Mouse (Mus musculus): ENCODE measurements around the gene Armcx4. TPM values are rescaled to one million over a fixed set of nuclear protein-coding genes. Genes with fewer than 3 reads are reported as not detected.
"Not testable (repeated sequence)": the region's sequence is repeated elsewhere in the genome, so short reads cannot be mapped to it uniquely, and the experiment has no call there.

The Armcx4 gene
- polyA plus RNA-seq, 1 experiment from 2014 or later: 7.8 TPM

- Histone ChIP-seq H3K4me3 (no peak overlapping the region), H3K4me1 (peaks cover 18% of the 10 kb centered on the region), H3K27me3 (no peaks in the 10 kb centered on the region), H3K36me3 (peaks cover 14% of the 10 kb centered on the region), H3K27ac (replicated peaks) (no peak overlapping the region), H3K4me2 (replicated peaks) (no peak overlapping the region), H3K9me3 (no peaks in the 10 kb centered on the region), H3K9ac (replicated peaks) (no peak overlapping the region)
- no peak for ATAC-seq (replicated peaks)
- WGBS: 89% methylated on average over 10 of the region's 10 CpGs
Measured at GRCm38 (mm10) chrX:134690871-134691539, 4.7 kb downstream of the Armcx4 start.

GRCm38 (mm10) chrX:134691540-134691935 lies 5.2 kb downstream of the Armcx4 start:
- Histone ChIP-seq H3K9me3 (no peaks in the 10 kb centered on the region), H3K4me1 (peaks cover 18% of the 10 kb centered on the region), H3K4me2 (replicated peaks) (no peak overlapping the region), H3K27me3 (no peaks in the 10 kb centered on the region), H3K27ac (replicated peaks) (no peak overlapping the region), H3K9ac (replicated peaks) (no peak overlapping the region), H3K36me3 (peaks cover 14% of the 10 kb centered on the region), H3K4me3 (no peak overlapping the region)
- no peak for ATAC-seq (replicated peaks)
- 95% methylated on average over 2 of the region's 2 CpGs for WGBS

- peaks cover 8% of the 10 kb centered on the region for H3K36me3 ChIP-seq
- no peaks in the 10 kb centered on the region for H3K27me3 ChIP-seq
- 48% methylated on average over 3 of the region's 3 CpGs for WGBS
- no peak overlapping the region for H3K4me3 ChIP-seq
- H3K9me3 ChIP-seq: no peaks in the 10 kb centered on the region
- no peak overlapping the region for H3K4me2 ChIP-seq (replicated peaks)
- no peak overlapping the region for H3K27ac ChIP-seq (replicated peaks)
- H3K4me1 ChIP-seq: peaks cover 7% of the 10 kb centered on the region; the same call in 1 of the 2 replicates
- no peak overlapping the region for H3K9ac ChIP-seq (replicated peaks)
- no peak for ATAC-seq (replicated peaks)
Measured at GRCm38 (mm10) chrX:134716863-134717262, 30.5 kb downstream of the Armcx4 start.

GRCm38 (mm10) chrX:134717752-134718308 lies 31.5 kb downstream of the Armcx4 start, which contains the start of gene Armcx1:
Gene Armcx1, plus strand, starts transcription at chrX:134717963.
- H3K4me1 ChIP-seq: peaks cover 7% of the 10 kb centered on the region; the same call in 1 of the 2 replicates
- no peaks in the 10 kb centered on the region for H3K9me3 ChIP-seq
- H3K4me3 ChIP-seq: peak within 1 kb of the TSS; percentile 59
- peak within 1 kb of the TSS; percentile 72 for H3K9ac ChIP-seq (replicated peaks)
- peak; percentile 97 for ATAC-seq (replicated peaks)
- H3K27me3 ChIP-seq: no peaks in the 10 kb centered on the region
- peak within 1 kb of the TSS; percentile 45 for H3K4me2 ChIP-seq (replicated peaks)
- peaks cover 8% of the 10 kb centered on the region for H3K36me3 ChIP-seq
- 18% methylated on average over 16 of the region's 16 CpGs for WGBS
- peak within 1 kb of the TSS; percentile 97 for H3K27ac ChIP-seq (replicated peaks)

GRCm38 (mm10) chrX:134718524-134718923 lies 32.2 kb downstream of the Armcx4 start:
- Histone ChIP-seq H3K36me3 (peaks cover 8% of the 10 kb centered on the region), H3K27me3 (no peaks in the 10 kb centered on the region), H3K4me1 (peaks cover 7% of the 10 kb centered on the region; the same call in 1 of the 2 replicates), H3K9me3 (no peaks in the 10 kb centered on the region), H3K9ac (replicated peaks) (peak overlapping the region; percentile 72), H3K27ac (replicated peaks) (peak overlapping the region; percentile 97), H3K4me3 (peak overlapping the region; percentile 59), H3K4me2 (replicated peaks) (peak overlapping the region; percentile 45)
- WGBS: 16% methylated on average over 14 of the region's 14 CpGs
- peak; percentile 90 for ATAC-seq (replicated peaks)

- H3K27me3 ChIP-seq; H3K9ac ChIP-seq (replicated peaks); H3K9me3 ChIP-seq; H3K4me3 ChIP-seq; H3K36me3 ChIP-seq; ATAC-seq (replicated peaks); H3K4me1 ChIP-seq; H3K27ac ChIP-seq (replicated peaks); H3K4me2 ChIP-seq (replicated peaks): not testable (repeated sequence)
- WGBS: 26% methylated on average over 2 of the region's 2 CpGs
Measured at GRCm38 (mm10) chrX:134723762-134724161, 37.4 kb downstream of the Armcx4 start.

GRCm38 (mm10) chrX:134729778-134730177 lies 43.5 kb downstream of the Armcx4 start:
- Histone ChIP-seq H3K36me3 (no peaks in the 10 kb centered on the region), H3K9ac (replicated peaks) (no peak overlapping the region), H3K4me3 (no peak overlapping the region), H3K9me3 (no peaks in the 10 kb centered on the region), H3K4me1 (no peaks in the 10 kb centered on the region), H3K27me3 (no peaks in the 10 kb centered on the region), H3K27ac (replicated peaks) (no peak overlapping the region), H3K4me2 (replicated peaks) (no peak overlapping the region)
- ATAC-seq (replicated peaks): no peak; the same call in 1 of the 2 replicates
- 39% methylated on average over 4 of the region's 4 CpGs for WGBS

GRCm38 (mm10) chrX:134737796-134738195 lies 51.5 kb downstream of the Armcx4 start:
- H3K9ac ChIP-seq (replicated peaks): no peak overlapping the region
- H3K27me3 ChIP-seq: no peaks in the 10 kb centered on the region
- H3K27ac ChIP-seq (replicated peaks): no peak overlapping the region
- ATAC-seq (replicated peaks): no peak
- no peak overlapping the region for H3K4me3 ChIP-seq
- 100% methylated on average over 1 of the region's 1 CpGs for whole genome bisulfite sequencing
- H3K4me2 ChIP-seq (replicated peaks): no peak overlapping the region
- H3K36me3 ChIP-seq: no peaks in the 10 kb centered on the region
- no peaks in the 10 kb centered on the region for H3K9me3 ChIP-seq
- H3K4me1 ChIP-seq: no peaks in the 10 kb centered on the region

- no peak overlapping the region for H3K4me3 ChIP-seq
- no peaks in the 10 kb centered on the region for H3K36me3 ChIP-seq
- H3K27ac ChIP-seq (replicated peaks): no peak overlapping the region
- no peak for ATAC-seq (replicated peaks)
- H3K27me3 ChIP-seq: no peaks in the 10 kb centered on the region
- H3K4me2 ChIP-seq (replicated peaks): no peak overlapping the region
- no peaks in the 10 kb centered on the region for H3K9me3 ChIP-seq
- no peak overlapping the region for H3K9ac ChIP-seq (replicated peaks)
- no peaks in the 10 kb centered on the region for H3K4me1 ChIP-seq
- WGBS: 60% methylated on average over 4 of the region's 4 CpGs
Measured at GRCm38 (mm10) chrX:134739160-134739559, 52.8 kb downstream of the Armcx4 start.

- 70% methylated on average over 5 of the region's 5 CpGs for WGBS
- no peak overlapping the region for H3K4me3 ChIP-seq
- no peak for ATAC-seq (replicated peaks)
Measured at GRCm38 (mm10) chrX:134741862-134742261, 55.5 kb downstream of the Armcx4 start.

More at GRCm38 (mm10) chrX:134741862-134742261, 55.5 kb downstream of the Armcx4 start:
- Histone ChIP-seq H3K27ac (replicated peaks) (no peak overlapping the region), H3K9ac (replicated peaks) (no peak overlapping the region), H3K36me3 (no peaks in the 10 kb centered on the region), H3K4me1 (no peaks in the 10 kb centered on the region), H3K9me3 (no peaks in the 10 kb centered on the region), H3K4me2 (replicated peaks) (no peak overlapping the region), H3K27me3 (no peaks in the 10 kb centered on the region)
